Mouse (Mus musculus) hindbrain, embryonic 13.5 days (tissue): ENCODE results near the gene Gucy2g. TPM values are rescaled to one million over a fixed set of nuclear protein-coding genes. Genes with fewer than 3 reads are reported as not detected.
A peak's percentile ranks its signal among the peaks of the same experiment; 100 is the strongest.

Experiments
- ATAC-seq: fragments of 200-750 bp; cut with Nextera tagmentation; 2 replicates; pipeline ENCODE4 v1.8.0; 2017; ENCODE audit warnings: moderate TSS enrichment; ENCODE audit not compliant: low FRiP score
- H3K27ac ChIP-seq: fragments of 300-500 bp; sonication (generic); 2 replicates; pipeline ENCODE4 v1.5.1; 2015; ENCODE audit warnings: inconsistent platforms, mild to moderate bottlenecking, moderate library complexity
- H3K27me3 ChIP-seq: fragments of 300-500 bp; sonication (generic); 2 replicates; pipeline ENCODE4 v1.6.1; 2015; ENCODE audit warnings: mild to moderate bottlenecking, inconsistent platforms
- H3K36me3 ChIP-seq: fragments of 300-500 bp; sonication (generic); 2 replicates; pipeline ENCODE4 v1.6.1; 2015; ENCODE audit warnings: mild to moderate bottlenecking, inconsistent platforms
- H3K4me1 ChIP-seq: fragments of 300-500 bp; sonication (generic); replicated peaks from 2 replicates; pipeline ENCODE4 v1.6.1; 2015; ENCODE audit warnings: inconsistent platforms
- H3K4me2 ChIP-seq: fragments of 300-500 bp; sonication (generic); 2 replicates; pipeline ENCODE4 v1.6.1; 2015; ENCODE audit warnings: inconsistent platforms, mild to moderate bottlenecking, moderate library complexity
- H3K4me3 ChIP-seq: fragments of 300-500 bp; sonication (generic); 2 replicates; pipeline ENCODE4 v1.5.1; 2015; ENCODE audit warnings: mild to moderate bottlenecking, inconsistent platforms
- H3K9ac ChIP-seq: fragments of 300-500 bp; sonication (generic); 2 replicates; pipeline ENCODE4 v1.6.1; 2015; ENCODE audit warnings: mild to moderate bottlenecking, inconsistent platforms
- H3K9me3 ChIP-seq: fragments of 300-500 bp; sonication (generic); 2 replicates; pipeline ENCODE4 v1.6.1; 2016; ENCODE audit warnings: inconsistent platforms
- WGBS: fragments of 180-500 bp; shearing (Covaris S2); methylation state at CpG from one replicate; pipeline ENCODE4 v1.1.7; 2015; 5-methylcytosine and 5-hydroxymethylcytosine counted together
- polyA plus RNA-seq: library from polyadenylated mRNA; unstranded; fragments of >200 nt; fragmentation: Nextera tagmentation; extraction: Ambion mirVana; gene quantifications from 2 replicates; pipeline ENCODE4 v1.2.1, GENCODE M21; 2015

The Gucy2g gene
- polyA plus RNA-seq, 1 experiment from 2014 or later: 0.09 TPM

- 85% methylated on average over 6 of the region's 6 CpGs for WGBS
These were observed 1.1 kb downstream of the Gucy2g start for GRCm38 (mm10) chr19:55239766-55240426.

GRCm38 (mm10) chr19:55236564-55236963 lies 4.5 kb downstream of the Gucy2g start:
- H3K4me2 ChIP-seq: no peak overlapping the region
- no peak overlapping the region for H3K4me3 ChIP-seq
- WGBS: 88% methylated on average over 5 of the region's 5 CpGs
- H3K9me3 ChIP-seq: no peaks in the 10 kb centered on the region
- no peak for ATAC-seq
- no peak overlapping the region for H3K9ac ChIP-seq
- no peaks in the 10 kb centered on the region for H3K4me1 ChIP-seq
- H3K27ac ChIP-seq: no peak overlapping the region
- H3K27me3 ChIP-seq: no peaks in the 10 kb centered on the region
- H3K36me3 ChIP-seq: no peaks in the 10 kb centered on the region

More at GRCm38 (mm10) chr19:55239766-55240426, 1.1 kb downstream of the Gucy2g start:
- Histone ChIP-seq H3K27me3 (no peaks in the 10 kb centered on the region), H3K4me1 (no peaks in the 10 kb centered on the region), H3K4me3 (no peak overlapping the region), H3K27ac (no peak overlapping the region), H3K9ac (no peak overlapping the region), H3K9me3 (no peaks in the 10 kb centered on the region), H3K36me3 (no peaks in the 10 kb centered on the region), H3K4me2 (no peak overlapping the region)
- ATAC-seq: no peak

- Histone ChIP-seq H3K27ac (no peak overlapping the region), H3K4me3 (no peak overlapping the region), H3K9me3 (no peaks in the 10 kb centered on the region), H3K36me3 (no peaks in the 10 kb centered on the region), H3K9ac (no peak overlapping the region), H3K4me2 (no peak overlapping the region), H3K27me3 (no peaks in the 10 kb centered on the region), H3K4me1 (peaks cover 2% of the 10 kb centered on the region; the same call in 1 of the 2 replicates)
- 55% methylated on average over 2 of the region's 2 CpGs for WGBS
- ATAC-seq: no peak
These were observed 5.0 kb downstream of the Gucy2g start for GRCm38 (mm10) chr19:55236026-55236425.

GRCm38 (mm10) chr19:55232136-55232535 lies 8.9 kb downstream of the Gucy2g start:
- H3K9me3 ChIP-seq: no peaks in the 10 kb centered on the region
- no peak overlapping the region for H3K4me2 ChIP-seq
- peaks cover 9% of the 10 kb centered on the region for H3K4me1 ChIP-seq
- no peaks in the 10 kb centered on the region for H3K27me3 ChIP-seq
- no peak for ATAC-seq
- H3K9ac ChIP-seq: no peak overlapping the region
- 55% methylated on average over 8 of the region's 8 CpGs for WGBS
- no peak overlapping the region for H3K27ac ChIP-seq
- H3K36me3 ChIP-seq: no peaks in the 10 kb centered on the region
- no peak overlapping the region for H3K4me3 ChIP-seq

GRCm38 (mm10) chr19:55231081-55231480 lies 10.0 kb downstream of the Gucy2g start:
- no peak for ATAC-seq
- H3K9me3 ChIP-seq: no peaks in the 10 kb centered on the region

GRCm38 (mm10) chr19:55227135-55227534 lies 13.9 kb downstream of the Gucy2g start:
- 89% methylated on average over 7 of the region's 7 CpGs for whole genome bisulfite sequencing
- Histone ChIP-seq H3K4me2 (no peak overlapping the region), H3K4me1 (peaks cover 9% of the 10 kb centered on the region), H3K27me3 (no peaks in the 10 kb centered on the region), H3K27ac (no peak overlapping the region), H3K9ac (no peak overlapping the region), H3K4me3 (no peak overlapping the region), H3K9me3 (no peaks in the 10 kb centered on the region), H3K36me3 (no peaks in the 10 kb centered on the region)
- no peak for ATAC-seq

More at GRCm38 (mm10) chr19:55231081-55231480, 10.0 kb downstream of the Gucy2g start:
- Histone ChIP-seq H3K4me3 (no peak overlapping the region), H3K27ac (no peak overlapping the region), H3K4me2 (no peak overlapping the region), H3K36me3 (no peaks in the 10 kb centered on the region), H3K4me1 (peaks cover 9% of the 10 kb centered on the region), H3K27me3 (no peaks in the 10 kb centered on the region), H3K9ac (no peak overlapping the region)
- WGBS: 81% methylated on average over 10 of the region's 10 CpGs

- 63% methylated on average over 5 of the region's 5 CpGs for WGBS
- no peaks in the 10 kb centered on the region for H3K9me3 ChIP-seq
- H3K4me3 ChIP-seq: no peak overlapping the region
- H3K36me3 ChIP-seq: no peaks in the 10 kb centered on the region
- no peak overlapping the region for H3K4me2 ChIP-seq
- H3K27ac ChIP-seq: no peak overlapping the region
- H3K4me1 ChIP-seq: peaks cover 9% of the 10 kb centered on the region
- ATAC-seq: no peak
- no peak overlapping the region for H3K9ac ChIP-seq
- no peaks in the 10 kb centered on the region for H3K27me3 ChIP-seq
These were observed 14.4 kb downstream of the Gucy2g start for GRCm38 (mm10) chr19:55226621-55227020.

- no peak for ATAC-seq
- H3K4me2 ChIP-seq: no peak overlapping the region
- H3K4me1 ChIP-seq: peaks cover 11% of the 10 kb centered on the region
- 0 out of 2 replicates have a peak, but pooled peaks cover 7% of the 10 kb centered on the region for H3K27me3 ChIP-seq
- no peak overlapping the region for H3K9ac ChIP-seq
- no peaks in the 10 kb centered on the region for H3K9me3 ChIP-seq
- 92% methylated on average over 9 of the region's 9 CpGs for WGBS
- no peaks in the 10 kb centered on the region for H3K36me3 ChIP-seq
- no peak overlapping the region for H3K27ac ChIP-seq
- H3K4me3 ChIP-seq: no peak overlapping the region
These were observed 18.8 kb downstream of the Gucy2g start for GRCm38 (mm10) chr19:55222268-55222667.

GRCm38 (mm10) chr19:55221208-55221607 lies 19.8 kb downstream of the Gucy2g start:
- no peak overlapping the region for H3K4me2 ChIP-seq
- no peak overlapping the region for H3K4me3 ChIP-seq
- H3K4me1 ChIP-seq: peaks cover 11% of the 10 kb centered on the region
- H3K9me3 ChIP-seq: no peaks in the 10 kb centered on the region
- H3K9ac ChIP-seq: no peak overlapping the region
- 85% methylated on average over 6 of the region's 6 CpGs for WGBS
- H3K27me3 ChIP-seq: 0 out of 2 replicates have a peak, but pooled peaks cover 7% of the 10 kb centered on the region
- no peaks in the 10 kb centered on the region for H3K36me3 ChIP-seq
- H3K27ac ChIP-seq: no peak overlapping the region
- no peak for ATAC-seq

- Histone ChIP-seq H3K4me3 (no peak overlapping the region), H3K36me3 (no peaks in the 10 kb centered on the region), H3K9me3 (no peaks in the 10 kb centered on the region), H3K4me2 (peak overlapping the region; percentile 63; the same call in 1 of the 2 replicates), H3K4me1 (peaks cover 11% of the 10 kb centered on the region), H3K27ac (no peak overlapping the region), H3K27me3 (0 out of 2 replicates have a peak, but pooled peaks cover 7% of the 10 kb centered on the region), H3K9ac (no peak overlapping the region)
- WGBS: 77% methylated on average over 8 of the region's 8 CpGs
- ATAC-seq: no peak
These were observed 21.7 kb downstream of the Gucy2g start for GRCm38 (mm10) chr19:55219359-55219758.

- H3K4me1 ChIP-seq: peaks cover 11% of the 10 kb centered on the region
- H3K27ac ChIP-seq: no peak overlapping the region
- 0 out of 2 replicates have a peak, but pooled peaks cover 7% of the 10 kb centered on the region for H3K27me3 ChIP-seq
- no peaks in the 10 kb centered on the region for H3K9me3 ChIP-seq
- no peaks in the 10 kb centered on the region for H3K36me3 ChIP-seq
- WGBS: 26% methylated on average over 12 of the region's 12 CpGs
- peak overlapping the region; percentile 39 for H3K4me3 ChIP-seq
- peak overlapping the region; percentile 63 for H3K9ac ChIP-seq
- peak overlapping the region; percentile 63 for H3K4me2 ChIP-seq
- ATAC-seq: peak; percentile 12; the same call in 1 of the 2 replicates
These were observed 22.3 kb downstream of the Gucy2g start for GRCm38 (mm10) chr19:55218741-55219221.

- Histone ChIP-seq H3K9me3 (no peaks in the 10 kb centered on the region), H3K4me3 (peak overlapping the region; percentile 39), H3K4me2 (peak overlapping the region; percentile 63), H3K9ac (peak overlapping the region; percentile 63), H3K27ac (no peak overlapping the region), H3K27me3 (0 out of 2 replicates have a peak, but pooled peaks cover 7% of the 10 kb centered on the region), H3K36me3 (no peaks in the 10 kb centered on the region), H3K4me1 (peaks cover 11% of the 10 kb centered on the region)
- ATAC-seq: peak; percentile 83
- WGBS: 4% methylated on average over 20 of the region's 20 CpGs
These were observed 22.8 kb downstream of the Gucy2g start for GRCm38 (mm10) chr19:55218192-55218739.
